Mouse (Mus musculus) midbrain, embryonic 14.5 days (tissue): Measurements from ENCODE around the gene Rhoh. TPM values are rescaled to one million over a fixed set of nuclear protein-coding genes. Genes with fewer than 3 reads are reported as not detected.

Source experiments
- ATAC-seq: fragments of 200-750 bp; cut with Nextera tagmentation; 2 replicates; pipeline ENCODE4 v1.8.0; 2017; ENCODE audit warnings: moderate number of reproducible peaks, moderate library complexity; ENCODE audit not compliant: low FRiP score, low TSS enrichment
- DNase-seq: peaks from one replicate; pipeline ENCODE4 v3.0.0-alpha.2; 2015
- H3K27ac ChIP-seq: fragments of 300-500 bp; sonication (generic); replicated peaks from 2 replicates; pipeline ENCODE4 v1.5.1; 2014; ENCODE audit warnings: mild to moderate bottlenecking, low read depth, low read length, moderate library complexity
- H3K27me3 ChIP-seq: fragments of 300-500 bp; sonication (generic); 2 replicates; pipeline ENCODE4 v1.6.1; 2014; ENCODE audit warnings: low read length, control low read depth, mixed read lengths; ENCODE audit not compliant: control insufficient read depth, insufficient read depth
- H3K36me3 ChIP-seq: fragments of 300-500 bp; sonication (generic); 2 replicates; pipeline ENCODE4 v1.6.1; 2014; ENCODE audit warnings: low read length, control low read depth; ENCODE audit not compliant: control insufficient read depth, insufficient read depth
- H3K4me1 ChIP-seq: fragments of 300-500 bp; sonication (generic); 2 replicates; pipeline ENCODE4 v1.6.1; 2014; ENCODE audit warnings: mild to moderate bottlenecking, antibody characterized with exemption, low read length, control low read depth; ENCODE audit not compliant: control insufficient read depth, insufficient read depth
- H3K4me2 ChIP-seq: fragments of 300-500 bp; sonication (generic); 2 replicates; pipeline ENCODE4 v1.6.1; 2014; ENCODE audit warnings: mild to moderate bottlenecking, low read length, moderate library complexity
- H3K4me3 ChIP-seq: fragments of 300-500 bp; sonication (generic); replicated peaks from 2 replicates; pipeline ENCODE4 v1.5.1; 2014; ENCODE audit warnings: low read depth, low read length
- H3K9ac ChIP-seq: fragments of 300-500 bp; sonication (generic); replicated peaks from 2 replicates; pipeline ENCODE4 v1.6.1; 2014; ENCODE audit warnings: mild to moderate bottlenecking, low read length, moderate library complexity
- H3K9me3 ChIP-seq: fragments of 300-500 bp; sonication (generic); 2 replicates; pipeline ENCODE4 v1.6.1; 2016; ENCODE audit warnings: low read length, control low read depth, mixed read lengths; ENCODE audit not compliant: control insufficient read depth
- WGBS: fragments of 180-500 bp; shearing (Covaris S2); extraction: QIAGEN DNeasy Blood & Tissue Kit; methylation state at CpG from one replicate; pipeline ENCODE4 v1.1.7; 2014; 5-methylcytosine and 5-hydroxymethylcytosine counted together
- polyA plus RNA-seq: library from polyadenylated mRNA; unstranded; fragments of >200 nt; fragmentation: Nextera tagmentation; extraction: Ambion mirVana; gene quantifications from 2 replicates; pipeline ENCODE4 v1.2.1, GENCODE M21; 2014

The Rhoh gene
- polyA plus RNA-seq, 1 experiment from 2014 or later: 0.34 TPM

- Histone ChIP-seq H3K4me1 (no peaks in the 10 kb centered on the region), H3K9ac (no peak overlapping the region), H3K27me3 (no peaks in the 10 kb centered on the region), H3K4me3 (no peak overlapping the region), H3K4me2 (no peak overlapping the region), H3K36me3 (no peaks in the 10 kb centered on the region), H3K9me3 (no peaks in the 10 kb centered on the region), H3K27ac (no peak overlapping the region)
- ATAC-seq: no peak
- DNase-seq: no peak
- WGBS: 85% methylated on average over 6 of the region's 6 CpGs
These were observed 34.2 kb downstream of the Rhoh start for GRCm38 (mm10) chr5:65895121-65895692.

GRCm38 (mm10) chr5:65895764-65896163 is 34.8 kb downstream of the Rhoh start:
- ATAC-seq: no peak
- WGBS: 54% methylated on average over 7 of the region's 7 CpGs
- Histone ChIP-seq H3K4me3 (no peak overlapping the region), H3K9ac (no peak overlapping the region), H3K27ac (no peak overlapping the region), H3K36me3 (no peaks in the 10 kb centered on the region), H3K4me2 (no peak overlapping the region), H3K9me3 (no peaks in the 10 kb centered on the region), H3K27me3 (no peaks in the 10 kb centered on the region), H3K4me1 (no peaks in the 10 kb centered on the region)
- no peak for DNase-seq

GRCm38 (mm10) chr5:65897731-65898130 is 36.7 kb downstream of the Rhoh start:
- no peaks in the 10 kb centered on the region for H3K27me3 ChIP-seq
- no peaks in the 10 kb centered on the region for H3K36me3 ChIP-seq
- no peaks in the 10 kb centered on the region for H3K9me3 ChIP-seq
- no peak overlapping the region for H3K4me2 ChIP-seq
- H3K4me3 ChIP-seq: no peak overlapping the region
- ATAC-seq: no peak
- no peak for DNase-seq
- 97% methylated on average over 2 of the region's 2 CpGs for WGBS
- H3K9ac ChIP-seq: no peak overlapping the region
- 0 out of 2 replicates have a peak, but pooled peaks cover 3% of the 10 kb centered on the region for H3K4me1 ChIP-seq
- H3K27ac ChIP-seq: no peak overlapping the region

- no peak overlapping the region for H3K4me3 ChIP-seq
- 0 out of 2 replicates have a peak, but pooled peaks cover 3% of the 10 kb centered on the region for H3K4me1 ChIP-seq
- H3K27ac ChIP-seq: no peak overlapping the region
- no peak overlapping the region for H3K9ac ChIP-seq
- DNase-seq (no peak), ATAC-seq (no peak)
- H3K9me3 ChIP-seq: no peaks in the 10 kb centered on the region; the same call in 1 of the 2 replicates
- no peaks in the 10 kb centered on the region for H3K36me3 ChIP-seq
- 86% methylated on average over 3 of the region's 3 CpGs for WGBS
- H3K4me2 ChIP-seq: no peak overlapping the region
- no peaks in the 10 kb centered on the region for H3K27me3 ChIP-seq
These were observed 37.7 kb downstream of the Rhoh start for GRCm38 (mm10) chr5:65898683-65899082.

- 88% methylated on average over 6 of the region's 6 CpGs for WGBS
- H3K9ac ChIP-seq: no peak overlapping the region
- no peak overlapping the region for H3K27ac ChIP-seq
- no peak overlapping the region for H3K4me2 ChIP-seq
- no peaks in the 10 kb centered on the region for H3K27me3 ChIP-seq
- H3K9me3 ChIP-seq: peaks cover 3% of the 10 kb centered on the region; the same call in 1 of the 2 replicates
- H3K36me3 ChIP-seq: no peaks in the 10 kb centered on the region
- no peak for ATAC-seq
- no peak overlapping the region for H3K4me3 ChIP-seq
- no peak for DNase-seq
- 0 out of 2 replicates have a peak, but pooled peaks cover 3% of the 10 kb centered on the region for H3K4me1 ChIP-seq
These were observed 39.1 kb downstream of the Rhoh start for GRCm38 (mm10) chr5:65900113-65900512.

- 63% methylated on average over 7 of the region's 7 CpGs for WGBS
- Histone ChIP-seq H3K27me3 (no peaks in the 10 kb centered on the region), H3K9ac (no peak overlapping the region), H3K9me3 (peaks cover 4% of the 10 kb centered on the region; the same call in 1 of the 2 replicates), H3K4me1 (0 out of 2 replicates have a peak, but pooled peaks cover 3% of the 10 kb centered on the region), H3K27ac (no peak overlapping the region), H3K4me2 (no peak overlapping the region), H3K36me3 (no peaks in the 10 kb centered on the region), H3K4me3 (no peak overlapping the region)
- no peak for ATAC-seq
- peak; percentile 30 for DNase-seq
These were observed 39.9 kb downstream of the Rhoh start for GRCm38 (mm10) chr5:65900862-65901265.

- Histone ChIP-seq H3K4me3 (no peak overlapping the region), H3K4me2 (no peak overlapping the region), H3K36me3 (no peaks in the 10 kb centered on the region), H3K9ac (no peak overlapping the region), H3K27ac (no peak overlapping the region), H3K4me1 (0 out of 2 replicates have a peak, but pooled peaks cover 3% of the 10 kb centered on the region), H3K9me3 (peaks cover 4% of the 10 kb centered on the region; the same call in 1 of the 2 replicates), H3K27me3 (no peaks in the 10 kb centered on the region)
- ATAC-seq (no peak), DNase-seq (no peak)
- WGBS: 96% methylated on average over 10 of the region's 10 CpGs
These were observed 40.9 kb downstream of the Rhoh start for GRCm38 (mm10) chr5:65901868-65902418.

- 94% methylated on average over 9 of the region's 9 CpGs for WGBS
These were observed 41.8 kb downstream of the Rhoh start for GRCm38 (mm10) chr5:65902811-65903210.

GRCm38 (mm10) chr5:65904476-65904875 is 43.5 kb downstream of the Rhoh start:
- Histone ChIP-seq H3K4me1 (0 out of 2 replicates have a peak, but pooled peaks cover 3% of the 10 kb centered on the region), H3K4me2 (no peak overlapping the region), H3K27ac (no peak overlapping the region), H3K36me3 (no peaks in the 10 kb centered on the region), H3K4me3 (no peak overlapping the region), H3K27me3 (no peaks in the 10 kb centered on the region), H3K9ac (no peak overlapping the region), H3K9me3 (peaks cover 4% of the 10 kb centered on the region; the same call in 1 of the 2 replicates)
- ATAC-seq (no peak), DNase-seq (no peak)
- 90% methylated on average over 4 of the region's 4 CpGs for WGBS

More at GRCm38 (mm10) chr5:65902811-65903210, 41.8 kb downstream of the Rhoh start:
- Histone ChIP-seq H3K36me3 (no peaks in the 10 kb centered on the region), H3K4me2 (no peak overlapping the region), H3K9me3 (peaks cover 4% of the 10 kb centered on the region; the same call in 1 of the 2 replicates), H3K9ac (no peak overlapping the region), H3K4me3 (no peak overlapping the region), H3K27ac (no peak overlapping the region), H3K27me3 (no peaks in the 10 kb centered on the region), H3K4me1 (0 out of 2 replicates have a peak, but pooled peaks cover 3% of the 10 kb centered on the region)
- no peak for DNase-seq
- ATAC-seq: no peak
